Mouse (Mus musculus): ENCODE measurements at regions not wholly inside any gene's neighbourhood (a gene's known extent, or its start where the extent isn't known, plus 50 kb on each side); places are given as distances from the start of the nearest gene placed in this dataset.

- no peak for ATAC-seq (ENCODE audit: low FRiP score)
- Histone ChIP-seq H3K27me3 (no peaks in the 10 kb centered on the region), H3K4me1 (no peaks in the 10 kb centered on the region), H3K4me3 (replicated peaks) (no peak overlapping the region), H3K36me3 (replicated peaks) (no peaks in the 10 kb centered on the region), H3K9ac (no peak overlapping the region), H3K4me2 (no peak overlapping the region), H3K9me3 (no peaks in the 10 kb centered on the region), H3K27ac (no peak overlapping the region)
- WGBS = 79% methylated on average over 2 of the region's 2 CpGs
Observed at GRCm38 (mm10) chr16:47754671-47755070, 528.9 kb upstream of the Dppa4 start.

- Histone ChIP-seq H3K9me3 (no peaks in the 10 kb centered on the region), H3K4me2 (no peak overlapping the region), H3K4me3 (replicated peaks) (no peak overlapping the region), H3K27ac (no peak overlapping the region), H3K36me3 (replicated peaks) (no peaks in the 10 kb centered on the region), H3K9ac (no peak overlapping the region), H3K4me1 (no peaks in the 10 kb centered on the region), H3K27me3 (no peaks in the 10 kb centered on the region)
- WGBS = 81% methylated on average over 1 of the region's 1 CpGs
- ATAC-seq (ENCODE audit: low FRiP score) = no peak
Observed at GRCm38 (mm10) chr16:47758296-47758695, 525.2 kb upstream of the Dppa4 start.

- H3K27ac ChIP-seq = no peak overlapping the region
- H3K4me2 ChIP-seq = no peak overlapping the region
- no peaks in the 10 kb centered on the region for H3K9me3 ChIP-seq
- no peak overlapping the region for H3K4me3 ChIP-seq (replicated peaks)
- H3K27me3 ChIP-seq = no peaks in the 10 kb centered on the region
- H3K9ac ChIP-seq = no peak overlapping the region
- WGBS = 61% methylated on average over 3 of the region's 3 CpGs
- no peaks in the 10 kb centered on the region for H3K36me3 ChIP-seq (replicated peaks)
- H3K4me1 ChIP-seq = no peaks in the 10 kb centered on the region
- ATAC-seq (ENCODE audit: low FRiP score) = no peak
Observed at GRCm38 (mm10) chr16:47765742-47766141, 517.8 kb upstream of the Dppa4 start.

DNA sequence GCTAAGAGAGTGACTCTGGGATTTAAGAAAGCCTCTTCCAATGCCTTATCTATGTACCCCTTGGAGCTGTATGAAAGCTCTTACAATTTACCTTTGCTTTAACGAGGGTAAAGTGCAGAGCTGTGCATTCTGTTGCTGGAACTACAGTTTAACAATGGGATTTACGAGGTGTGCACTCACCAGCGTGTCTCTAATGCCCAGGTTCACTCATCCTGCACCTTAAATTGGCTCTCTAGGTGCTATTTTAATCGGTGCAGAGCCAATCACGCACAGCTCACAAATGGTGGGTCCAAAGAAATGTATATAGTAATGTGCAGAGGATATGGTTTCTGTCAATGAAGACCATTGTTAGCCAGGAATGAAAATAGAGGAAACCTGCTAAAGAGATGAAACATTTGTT is 495.0 kb upstream of the Dppa4 start:
- Histone ChIP-seq H3K4me3 (replicated peaks) (no peak overlapping the region), H3K27ac (no peak overlapping the region), H3K9ac (no peak overlapping the region), H3K36me3 (replicated peaks) (no peaks in the 10 kb centered on the region), H3K27me3 (no peaks in the 10 kb centered on the region), H3K4me1 (no peaks in the 10 kb centered on the region; the same call in 1 of the 2 replicates), H3K9me3 (no peaks in the 10 kb centered on the region), H3K4me2 (no peak overlapping the region)
- 61% methylated on average over 5 of the region's 5 CpGs for WGBS
- no peak for ATAC-seq (ENCODE audit: low FRiP score)

DNA sequence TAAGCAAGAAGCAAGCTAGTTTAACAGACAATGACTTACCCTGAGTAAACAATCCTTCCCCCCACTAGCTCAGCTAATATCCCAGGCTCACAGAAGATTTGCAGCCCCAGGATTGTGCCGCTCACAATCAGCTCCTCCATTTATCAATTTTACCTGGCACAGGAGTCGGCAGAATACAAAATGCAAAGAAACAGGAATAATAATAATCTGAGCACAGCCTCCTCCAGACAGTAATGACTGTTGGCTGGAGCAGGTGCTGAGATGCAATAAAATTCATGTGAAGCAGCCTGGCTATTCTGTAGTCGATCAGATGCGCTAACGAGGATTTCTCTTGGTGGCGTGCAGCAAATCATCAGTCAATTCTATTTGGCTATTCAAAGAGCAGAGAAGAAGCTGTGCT is 492.9 kb upstream of the Dppa4 start:
- Histone ChIP-seq H3K27me3 (no peaks in the 10 kb centered on the region), H3K4me2 (no peak overlapping the region), H3K9ac (no peak overlapping the region), H3K4me1 (no peaks in the 10 kb centered on the region; the same call in 1 of the 2 replicates), H3K36me3 (replicated peaks) (no peaks in the 10 kb centered on the region), H3K4me3 (replicated peaks) (no peak overlapping the region), H3K9me3 (no peaks in the 10 kb centered on the region), H3K27ac (no peak overlapping the region)
- WGBS = 65% methylated on average over 6 of the region's 6 CpGs
- ATAC-seq (ENCODE audit: low FRiP score) = 0 out of 2 replicates have a peak, but pooled peaks have one; percentile 23

- Histone ChIP-seq H3K4me2 (no peak overlapping the region), H3K36me3 (replicated peaks) (no peaks in the 10 kb centered on the region), H3K27ac (no peak overlapping the region), H3K9ac (no peak overlapping the region), H3K4me3 (replicated peaks) (no peak overlapping the region), H3K27me3 (no peaks in the 10 kb centered on the region), H3K9me3 (no peaks in the 10 kb centered on the region), H3K4me1 (no peaks in the 10 kb centered on the region; the same call in 1 of the 2 replicates)
- ATAC-seq (ENCODE audit: low FRiP score) = no peak
- WGBS = 92% methylated on average over 3 of the region's 3 CpGs
Observed at GRCm38 (mm10) chr16:47791456-47791855, 492.1 kb upstream of the Dppa4 start.

- Histone ChIP-seq H3K4me2 (no peak overlapping the region), H3K27ac (no peak overlapping the region), H3K27me3 (no peaks in the 10 kb centered on the region), H3K9me3 (no peaks in the 10 kb centered on the region), H3K9ac (no peak overlapping the region), H3K4me1 (no peaks in the 10 kb centered on the region), H3K36me3 (replicated peaks) (no peaks in the 10 kb centered on the region), H3K4me3 (replicated peaks) (no peak overlapping the region)
- ATAC-seq (ENCODE audit: low FRiP score) = no peak
- 83% methylated on average over 2 of the region's 2 CpGs for WGBS
Observed at GRCm38 (mm10) chr16:47798838-47799237, 484.7 kb upstream of the Dppa4 start.

DNA sequence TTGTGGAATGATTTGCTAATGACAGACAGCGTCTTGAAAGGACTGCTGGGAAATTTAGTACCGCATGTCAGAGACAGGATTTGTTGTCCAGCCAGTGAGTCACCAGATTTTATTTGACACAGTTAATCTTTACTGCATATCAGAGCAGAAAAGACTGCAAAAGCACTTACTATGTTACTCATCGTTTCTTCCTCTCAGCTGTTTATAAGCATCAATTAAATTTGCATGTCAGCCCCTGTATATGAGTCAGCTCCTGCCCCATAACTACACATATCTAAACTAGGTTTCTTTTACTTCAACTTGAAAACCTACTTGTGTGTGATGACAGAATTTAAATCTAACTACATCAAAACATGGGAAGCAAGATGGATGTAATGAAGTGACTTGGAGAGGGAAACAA is 440.4 kb upstream of the Dppa4 start:
- 87% methylated on average over 3 of the region's 3 CpGs for WGBS
- Histone ChIP-seq H3K4me3 (replicated peaks) (no peak overlapping the region), H3K4me2 (no peak overlapping the region), H3K4me1 (no peaks in the 10 kb centered on the region), H3K27ac (no peak overlapping the region), H3K36me3 (replicated peaks) (no peaks in the 10 kb centered on the region), H3K9me3 (no peaks in the 10 kb centered on the region), H3K9ac (no peak overlapping the region), H3K27me3 (no peaks in the 10 kb centered on the region)
- no peak for ATAC-seq (ENCODE audit: low FRiP score)

DNA sequence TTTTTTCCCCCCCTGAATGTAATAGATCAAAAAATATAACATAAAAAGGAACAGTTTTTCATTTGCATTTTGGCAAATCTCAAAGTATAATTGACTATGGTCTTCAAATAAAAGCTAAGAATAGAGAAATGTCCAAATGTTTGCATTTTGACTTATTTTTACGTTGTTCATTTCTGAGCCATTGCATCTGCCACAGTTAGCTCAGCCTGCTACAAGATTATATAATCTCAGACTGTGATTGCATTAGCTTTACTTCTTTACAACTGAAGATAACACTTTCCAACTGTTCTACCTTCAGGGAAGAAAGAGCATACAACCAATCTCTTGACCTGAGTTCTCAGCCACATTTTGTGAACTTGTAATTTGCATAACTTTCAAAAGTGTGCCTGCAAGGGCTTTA is 431.9 kb upstream of the Dppa4 start:
- Histone ChIP-seq H3K4me3 (replicated peaks) (no peak overlapping the region), H3K36me3 (replicated peaks) (no peaks in the 10 kb centered on the region), H3K9me3 (no peaks in the 10 kb centered on the region), H3K4me1 (no peaks in the 10 kb centered on the region), H3K27ac (no peak overlapping the region), H3K27me3 (no peaks in the 10 kb centered on the region), H3K9ac (no peak overlapping the region), H3K4me2 (no peak overlapping the region)
- 84% methylated on average over 1 of the region's 1 CpGs for WGBS
- no peak for ATAC-seq (ENCODE audit: low FRiP score)

DNA sequence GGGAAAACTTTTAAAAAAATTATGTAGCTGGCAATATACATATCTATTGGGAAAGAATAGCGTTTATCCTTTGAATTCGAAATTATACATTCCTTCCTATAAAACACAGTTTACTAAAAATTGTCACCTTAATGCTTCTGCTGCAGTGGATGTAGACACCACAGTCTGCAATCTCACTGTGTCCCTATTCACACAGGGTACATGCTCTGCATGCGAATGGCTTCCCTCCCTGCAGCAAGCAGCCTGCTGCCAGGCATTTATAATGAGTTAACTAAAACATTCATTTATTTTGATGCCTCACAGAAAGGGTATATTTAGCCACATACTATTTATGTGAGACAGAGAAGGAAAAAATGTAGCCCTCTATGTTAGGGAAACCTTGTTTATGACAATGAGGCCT is 423.7 kb upstream of the Dppa4 start:
- no peaks in the 10 kb centered on the region for H3K4me1 ChIP-seq
- H3K4me2 ChIP-seq = no peak overlapping the region
- no peak overlapping the region for H3K27ac ChIP-seq
- no peak for ATAC-seq (ENCODE audit: low FRiP score)
- 84% methylated on average over 3 of the region's 3 CpGs for WGBS
- no peaks in the 10 kb centered on the region for H3K27me3 ChIP-seq
- H3K36me3 ChIP-seq (replicated peaks) = no peaks in the 10 kb centered on the region
- H3K4me3 ChIP-seq (replicated peaks) = no peak overlapping the region
- H3K9ac ChIP-seq = no peak overlapping the region
- H3K9me3 ChIP-seq = no peaks in the 10 kb centered on the region

DNA sequence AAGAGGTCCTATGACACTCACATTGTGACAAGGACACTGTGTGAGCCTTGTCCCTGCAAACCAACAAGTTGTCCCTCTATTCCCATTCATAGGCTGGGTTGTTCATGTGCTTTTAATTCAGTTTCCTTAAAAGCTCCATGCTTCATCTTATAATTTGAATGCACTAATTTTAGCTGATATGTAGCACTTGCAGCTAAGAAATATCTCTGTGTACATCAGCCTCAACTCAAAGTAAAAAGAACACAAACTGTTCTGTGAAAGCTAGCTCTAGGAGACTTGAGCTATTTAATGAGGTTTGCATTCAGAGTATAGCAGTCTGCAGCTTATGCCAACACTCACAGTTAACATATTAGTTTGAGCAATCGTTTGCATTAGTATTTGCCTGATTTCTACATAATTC is 408.3 kb upstream of the Dppa4 start:
- Histone ChIP-seq H3K9ac (no peak overlapping the region), H3K4me3 (replicated peaks) (no peak overlapping the region), H3K4me1 (no peaks in the 10 kb centered on the region), H3K36me3 (replicated peaks) (no peaks in the 10 kb centered on the region), H3K9me3 (no peaks in the 10 kb centered on the region), H3K4me2 (no peak overlapping the region), H3K27me3 (no peaks in the 10 kb centered on the region), H3K27ac (no peak overlapping the region)
- ATAC-seq (ENCODE audit: low FRiP score) = no peak
- 89% methylated on average over 1 of the region's 1 CpGs for WGBS

GRCm38 (mm10) chr16:47883476-47883875 is 400.1 kb upstream of the Dppa4 start:
- no peaks in the 10 kb centered on the region for H3K9me3 ChIP-seq
- H3K4me1 ChIP-seq = no peaks in the 10 kb centered on the region
- no peaks in the 10 kb centered on the region for H3K36me3 ChIP-seq (replicated peaks)
- H3K4me2 ChIP-seq = no peak overlapping the region
- no peak overlapping the region for H3K27ac ChIP-seq
- 0 out of 2 replicates have a peak, but pooled peaks have one; percentile 17 for ATAC-seq (ENCODE audit: low FRiP score)
- no peaks in the 10 kb centered on the region for H3K27me3 ChIP-seq
- WGBS = 98% methylated on average over 1 of the region's 1 CpGs
- no peak overlapping the region for H3K4me3 ChIP-seq (replicated peaks)
- H3K9ac ChIP-seq = no peak overlapping the region

DNA sequence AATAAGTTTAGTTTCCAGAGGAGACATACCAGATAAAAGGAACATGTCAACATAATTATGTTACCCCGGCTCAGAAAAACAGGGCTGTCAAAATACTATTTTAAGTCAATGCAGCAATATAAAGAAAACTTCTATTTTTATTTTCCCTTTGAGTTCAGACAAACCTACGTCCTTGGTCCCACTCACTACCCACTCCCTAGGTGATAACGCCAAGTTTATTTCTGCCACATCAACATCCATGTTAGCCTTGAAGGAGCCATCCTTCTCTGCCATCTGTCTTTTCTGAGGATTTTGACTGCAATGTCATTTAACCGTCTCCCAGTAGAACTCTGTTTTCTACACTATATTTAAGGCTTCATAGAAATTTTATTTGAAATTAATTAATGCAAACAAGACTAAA is 396.5 kb upstream of the Dppa4 start:
- no peaks in the 10 kb centered on the region for H3K4me1 ChIP-seq
- no peaks in the 10 kb centered on the region for H3K27me3 ChIP-seq
- no peaks in the 10 kb centered on the region for H3K9me3 ChIP-seq
- no peak overlapping the region for H3K9ac ChIP-seq
- no peak overlapping the region for H3K4me2 ChIP-seq
- H3K36me3 ChIP-seq (replicated peaks) = no peaks in the 10 kb centered on the region
- no peak overlapping the region for H3K4me3 ChIP-seq (replicated peaks)
- ATAC-seq (ENCODE audit: low FRiP score) = no peak
- no peak overlapping the region for H3K27ac ChIP-seq
- WGBS = 87% methylated on average over 4 of the region's 4 CpGs

DNA sequence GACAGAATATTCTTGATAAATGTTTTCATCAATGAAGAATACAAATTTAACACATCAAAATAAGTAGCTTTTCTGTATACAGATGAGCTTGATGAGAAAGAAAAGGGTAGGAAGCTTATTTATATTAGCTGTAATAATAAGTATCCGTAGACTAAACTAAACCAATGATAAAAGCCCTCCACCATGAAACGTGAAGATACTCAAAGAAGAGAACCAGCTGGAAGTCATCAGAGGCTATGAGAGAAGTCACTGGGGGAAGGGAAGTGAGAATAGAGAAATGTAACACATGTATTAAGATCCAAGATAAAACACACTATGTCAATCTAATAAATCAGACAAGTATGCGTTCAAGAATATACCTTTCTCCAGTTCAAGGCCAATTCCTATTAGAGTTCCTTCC is 382.7 kb upstream of the Dppa4 start:
- Histone ChIP-seq H3K9ac (no peak overlapping the region), H3K4me1 (no peaks in the 10 kb centered on the region), H3K36me3 (replicated peaks) (no peaks in the 10 kb centered on the region), H3K27me3 (no peaks in the 10 kb centered on the region), H3K4me3 (replicated peaks) (no peak overlapping the region), H3K27ac (no peak overlapping the region), H3K9me3 (no peaks in the 10 kb centered on the region), H3K4me2 (no peak overlapping the region)
- ATAC-seq (ENCODE audit: low FRiP score) = no peak
- WGBS = 80% methylated on average over 3 of the region's 3 CpGs

Measured in forebrain, embryonic 12.5 days (tissue).